Mouse (Mus musculus) right cerebral cortex, postnatal 4 days (tissue): ENCODE measurements at regions not wholly inside any gene's neighbourhood (a gene's known extent, or its start where the extent isn't known, plus 50 kb on each side); places are given as distances from the start of the nearest gene placed in this dataset.

Source experiments
- DNase-seq: peaks from one replicate; pipeline ENCODE4 v3.0.0-alpha.2; 2022

GRCm38 (mm10) chr15:57542630-57543029 is 65.2 kb upstream of the Slc22a22 start:
- peak; percentile 40 for DNase-seq

GRCm38 (mm10) chr15:57535514-57535913 is 58.1 kb upstream of the Slc22a22 start:
- no peak for DNase-seq
